Mouse (Mus musculus) CD4-positive helper T cell, adult 2 months (primary cell): ENCODE measurements around the gene Dhcr24.

Experiments used
- DNase-seq: peaks from one replicate; pipeline ENCODE4 v3.0.0-alpha.2; 2012; ENCODE audit warnings: low read depth, missing footprints, low spot score

The Dhcr24 gene

GRCm38 (mm10) chr4:106560213-106560845 lies 509 bp upstream of the Dhcr24 start:
- no peak for DNase-seq

DNA sequence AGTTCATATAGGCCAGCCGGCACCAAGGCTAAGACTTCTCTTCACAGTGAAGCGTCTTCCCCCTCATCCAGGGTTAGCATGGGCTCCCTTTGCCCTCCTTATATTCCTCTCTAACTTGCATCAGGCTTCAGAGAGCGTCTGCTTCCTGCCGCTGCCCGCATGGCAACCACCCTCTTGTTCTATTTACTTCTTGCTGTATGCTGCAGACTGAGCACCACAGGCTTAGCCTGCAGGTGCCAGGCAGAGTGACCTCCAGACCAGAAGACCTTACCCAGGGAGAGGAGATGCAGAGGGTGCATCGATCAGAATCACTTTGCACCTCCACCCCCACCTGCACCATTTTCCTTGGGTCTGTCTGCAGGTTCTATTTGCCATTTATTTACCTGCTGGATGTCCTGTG lies 1.2 kb downstream of the Dhcr24 start:
- DNase-seq, result peak; percentile 15

GRCm38 (mm10) chr4:106562837-106563790 lies 2.3 kb downstream of the Dhcr24 start:
- no peak for DNase-seq

GRCm38 (mm10) chr4:106564161-106564560 lies 3.3 kb downstream of the Dhcr24 start:
- no peak for DNase-seq

- no peak for DNase-seq
Observed at GRCm38 (mm10) chr4:106569680-106570079, 8.8 kb downstream of the Dhcr24 start.

DNA sequence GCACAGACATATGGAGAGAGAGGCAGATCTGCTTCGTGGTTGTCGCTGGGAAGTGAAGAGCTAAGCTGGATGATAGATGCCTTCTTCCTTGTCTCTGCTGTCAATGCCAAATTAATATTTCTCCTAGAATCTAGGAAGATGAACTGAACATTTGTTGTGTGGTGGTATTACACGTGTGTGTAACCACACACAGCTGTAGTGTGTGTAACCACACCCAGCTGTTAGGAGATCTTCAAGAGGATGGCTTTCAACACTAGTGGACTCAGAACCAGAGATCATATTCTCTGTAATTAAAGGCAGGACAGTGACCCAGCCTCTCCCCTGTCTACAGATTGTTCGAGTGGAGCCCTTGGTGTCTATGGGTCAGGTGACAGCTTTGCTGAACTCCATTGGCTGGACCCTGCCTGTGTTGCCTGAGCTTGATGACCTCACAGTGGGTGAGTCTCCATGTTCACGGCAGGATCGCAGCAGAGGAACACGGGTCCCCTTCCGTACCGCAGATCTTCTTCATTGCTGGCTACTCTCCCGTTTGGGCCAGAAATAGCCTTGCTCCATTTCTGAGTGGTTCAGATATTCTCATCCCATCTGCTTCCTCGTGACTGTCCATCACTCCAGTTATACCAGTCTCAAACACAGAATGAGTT lies 10.4 kb downstream of the Dhcr24 start:
- DNase-seq, result no peak

DNA sequence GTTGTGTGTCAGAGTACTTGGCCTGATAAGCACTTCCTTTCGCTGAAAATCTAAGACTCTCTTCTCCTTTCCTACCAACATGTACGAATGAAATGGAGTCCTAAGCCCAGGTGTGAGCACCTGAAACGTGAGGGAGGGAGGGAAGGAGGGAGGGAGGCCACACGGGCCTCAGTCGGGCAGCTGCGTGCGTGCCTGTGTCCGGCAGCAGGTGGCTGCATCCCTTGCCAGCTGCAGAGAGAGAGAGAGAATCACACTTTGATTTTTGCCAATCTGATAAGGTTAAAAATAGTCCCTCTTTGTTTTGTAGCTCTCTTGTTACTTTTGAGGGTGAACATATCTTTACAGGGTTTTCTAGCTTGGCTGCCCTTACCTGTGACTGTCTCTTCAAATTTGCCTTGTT lies 14.2 kb downstream of the Dhcr24 start:
- DNase-seq, result no peak

- DNase-seq, result no peak
Observed at GRCm38 (mm10) chr4:106577511-106577910, 16.7 kb downstream of the Dhcr24 start.

DNA sequence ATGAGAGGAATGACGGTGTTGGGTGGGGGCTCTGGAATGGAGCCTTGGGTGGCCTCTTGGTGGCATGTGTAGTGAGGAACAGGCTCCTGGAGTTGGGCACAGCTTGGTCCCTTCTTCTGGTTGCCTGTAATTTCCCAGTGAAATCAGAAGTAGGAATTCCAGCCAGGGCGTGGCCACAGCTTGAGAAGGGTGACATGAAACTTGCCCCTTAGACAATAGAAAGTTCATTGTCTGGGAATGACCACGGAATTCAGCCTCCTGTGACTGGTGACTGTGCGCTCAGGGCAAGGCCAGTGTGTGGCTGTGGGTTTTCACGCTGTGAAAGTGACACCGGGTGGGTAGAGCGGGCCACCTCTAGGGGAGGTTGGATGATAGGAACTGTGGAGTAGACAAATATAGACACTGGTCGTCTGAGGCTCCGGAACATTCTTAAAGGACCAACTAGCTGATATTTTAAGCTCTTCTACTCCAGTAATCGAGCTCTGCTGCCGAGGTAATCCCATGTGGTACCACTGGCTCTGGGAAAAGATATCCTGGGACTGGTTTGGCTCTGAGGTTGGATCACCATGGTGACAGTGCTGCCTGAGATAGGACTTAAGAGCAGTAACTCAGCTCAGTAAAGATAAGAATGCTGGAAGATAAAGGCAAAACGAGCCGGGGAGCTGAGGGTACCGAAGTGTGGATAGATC lies 20.5 kb downstream of the Dhcr24 start:
- DNase-seq, result no peak

DNA sequence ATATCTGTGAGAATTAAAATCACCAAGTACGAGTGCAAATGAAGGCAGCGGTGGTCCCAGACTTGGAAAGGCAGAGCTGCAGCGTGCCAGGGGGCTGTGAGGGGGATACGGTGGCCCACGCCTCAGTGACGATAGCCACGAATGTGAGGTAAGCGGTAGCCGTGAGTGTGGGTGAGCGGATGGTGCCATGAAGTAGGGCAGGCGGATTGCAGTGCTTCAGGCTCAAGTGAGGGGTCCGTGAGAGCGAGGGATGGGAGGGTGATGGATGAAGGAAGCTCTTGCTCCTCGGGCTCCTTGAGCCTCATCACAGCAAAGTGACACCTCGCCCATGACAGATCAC lies 21.0 kb downstream of the Dhcr24 start:
- no peak for DNase-seq

DNA sequence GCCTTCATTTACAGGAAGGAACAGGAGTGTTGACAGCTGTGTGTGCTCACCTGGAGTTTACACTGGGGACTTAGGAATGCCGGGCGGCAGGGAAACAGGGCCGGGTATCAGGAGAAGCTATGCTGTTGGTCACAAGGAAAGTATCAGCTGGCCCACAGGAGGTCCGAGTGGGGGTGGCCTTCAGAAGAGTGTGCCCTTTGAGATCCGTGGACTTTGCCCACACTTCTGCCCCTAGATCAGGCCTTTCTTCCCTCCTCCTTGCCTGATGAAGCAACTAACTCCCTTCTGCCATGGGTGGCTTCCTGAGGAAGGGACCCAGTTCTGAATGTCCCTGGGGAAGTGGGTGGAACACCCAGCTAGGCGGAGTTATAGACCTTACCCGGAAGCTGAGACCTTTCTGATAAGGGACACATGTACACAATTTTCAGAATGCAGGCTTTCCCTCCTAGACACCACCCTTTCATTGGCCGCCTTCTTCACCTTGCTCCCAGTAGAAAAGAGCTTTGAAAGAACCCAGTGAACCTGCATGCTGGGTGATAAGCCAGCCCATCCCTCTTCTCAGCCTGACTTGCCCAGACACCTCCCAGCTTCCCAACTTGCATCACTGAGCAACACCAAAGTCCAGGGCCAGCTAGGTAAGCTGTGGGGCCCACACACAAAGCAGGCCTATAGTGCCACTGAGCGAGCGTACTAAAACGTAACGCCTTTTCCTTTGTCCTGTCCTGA lies 21.8 kb downstream of the Dhcr24 start:
- DNase-seq, result no peak

DNA sequence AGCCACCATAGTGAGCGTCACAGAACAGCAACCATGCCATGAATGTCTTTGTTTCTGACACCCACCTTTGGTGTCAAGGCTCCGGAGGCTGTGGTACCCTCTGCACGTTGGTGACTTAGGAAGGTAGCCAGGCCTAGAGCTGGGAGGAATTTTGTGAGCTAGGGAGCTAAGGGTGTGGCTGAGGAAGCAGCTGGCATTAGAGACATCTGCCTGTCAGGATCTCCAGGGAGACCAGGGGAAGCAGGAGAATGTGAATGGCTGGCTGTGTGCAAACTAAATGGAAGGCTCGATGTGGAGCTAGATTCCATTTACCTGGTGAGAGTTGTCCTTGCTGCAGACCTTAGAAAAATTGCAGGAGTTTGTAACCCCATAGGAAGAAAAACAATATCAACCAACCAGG lies 23.8 kb downstream of the Dhcr24 start:
- no peak for DNase-seq

DNA sequence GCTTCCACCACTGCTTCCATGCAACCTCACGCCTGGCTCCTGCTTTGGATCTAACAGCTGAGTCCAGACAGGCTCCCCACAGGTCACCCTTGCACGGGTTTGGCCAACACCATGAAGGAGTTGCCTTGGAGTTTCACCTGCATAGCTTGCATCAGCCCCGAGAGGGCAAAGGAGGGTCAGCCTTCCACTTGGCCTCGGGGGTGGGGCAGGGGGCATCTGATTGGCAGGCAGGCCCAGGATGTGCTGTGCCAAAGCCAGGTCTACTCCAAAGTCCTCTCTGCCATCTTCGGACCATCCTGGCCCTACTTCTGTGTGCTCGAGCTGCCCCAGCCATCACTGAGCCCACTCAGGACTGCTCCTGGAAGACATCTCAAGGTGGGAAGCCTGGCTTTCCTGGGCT lies 26.2 kb downstream of the Dhcr24 start:
- no peak for DNase-seq

GRCm38 (mm10) chr4:106590142-106590541 lies 29.3 kb downstream of the Dhcr24 start:
- DNase-seq, result peak; percentile 46

- no peak for DNase-seq
Observed at GRCm38 (mm10) chr4:106590871-106591270, 30.0 kb downstream of the Dhcr24 start.

GRCm38 (mm10) chr4:106593636-106594035 lies 32.8 kb downstream of the Dhcr24 start:
- no peak for DNase-seq

DNA sequence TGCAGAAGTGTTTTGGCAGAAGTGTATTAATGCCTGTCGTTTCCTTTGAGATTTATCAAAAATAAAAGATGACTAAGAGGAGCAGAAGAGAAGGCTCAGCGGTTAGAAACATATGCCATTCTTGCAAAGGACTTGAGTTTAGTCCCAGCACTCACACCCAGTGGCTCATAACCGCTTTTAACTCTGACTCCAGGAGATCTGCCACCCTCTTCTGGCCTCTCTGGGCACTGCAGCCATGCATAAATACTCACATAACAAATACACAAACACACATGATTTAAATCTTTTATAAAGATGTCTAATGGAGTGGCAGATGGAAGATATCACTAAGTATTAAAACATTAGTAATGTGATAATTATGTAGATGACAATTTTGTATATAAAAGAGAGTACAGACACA lies 35.4 kb downstream of the Dhcr24 start:
- no peak for DNase-seq

DNA sequence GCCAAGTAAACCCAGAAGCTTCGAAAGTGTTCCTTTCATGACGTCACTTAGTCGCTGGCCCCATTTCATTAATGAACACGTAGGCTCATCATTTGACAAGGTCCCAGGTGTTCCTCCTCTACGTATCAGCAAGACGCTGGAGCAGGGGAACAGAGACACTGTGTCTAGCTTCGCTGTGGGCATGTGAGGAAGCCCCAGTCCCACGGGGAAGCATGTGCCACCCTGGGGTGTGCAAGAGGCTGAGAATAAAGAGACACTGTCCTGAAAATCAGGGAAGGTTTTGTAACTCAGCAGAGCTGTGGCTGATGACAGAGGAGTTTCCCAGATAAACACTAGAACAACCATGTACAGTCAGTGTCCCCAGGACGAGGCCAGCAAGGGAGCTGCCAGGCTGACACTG lies 36.2 kb downstream of the Dhcr24 start:
- no peak for DNase-seq

DNA sequence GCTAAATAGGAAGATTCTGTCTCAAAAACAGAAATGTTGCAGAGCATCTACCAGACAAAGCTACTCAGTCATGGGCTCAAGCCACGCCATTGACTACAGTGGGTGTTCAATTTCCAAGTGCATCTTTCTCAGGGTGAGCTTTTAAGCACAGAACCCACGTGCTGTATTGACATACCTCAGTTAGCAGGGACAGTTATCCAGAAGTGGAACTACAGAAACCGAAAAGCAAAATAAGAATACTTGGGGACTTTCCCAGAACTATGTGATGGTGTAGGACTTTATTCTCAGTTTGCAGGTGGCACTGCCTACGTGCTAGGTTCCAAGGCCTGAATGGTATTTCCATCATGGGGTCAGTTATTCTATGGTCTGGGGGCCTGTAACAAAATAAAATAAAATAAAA lies 36.9 kb downstream of the Dhcr24 start:
- no peak for DNase-seq

DNA sequence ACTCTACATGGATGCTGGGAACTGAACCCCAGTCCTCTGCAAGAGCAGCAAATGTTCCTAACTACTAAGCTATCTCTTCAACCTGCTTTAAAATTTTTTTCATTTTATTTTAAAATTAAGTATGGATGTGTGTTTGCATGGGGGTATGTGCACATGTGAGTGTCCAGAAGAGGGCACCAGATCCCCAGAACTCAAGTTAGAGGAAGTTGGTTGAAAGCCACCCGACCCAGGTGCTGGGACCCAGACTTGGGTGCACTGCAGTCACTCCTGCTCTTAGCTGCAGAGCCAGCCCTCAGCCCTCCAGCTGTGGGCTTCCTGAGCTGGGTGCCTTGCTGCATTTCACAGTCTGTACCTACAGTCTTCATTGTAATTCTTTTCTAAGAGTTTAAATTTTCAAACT lies 38.6 kb downstream of the Dhcr24 start:
- no peak for DNase-seq

GRCm38 (mm10) chr4:106600770-106601169 lies 39.9 kb downstream of the Dhcr24 start:
- no peak for DNase-seq
